Mouse (Mus musculus) layer of hippocampus, postnatal 10 days (tissue): ENCODE data around the gene Ikbke. TPM values are rescaled to one million over a fixed set of nuclear protein-coding genes. Genes with fewer than 3 reads are reported as not detected.
"Not testable (repeated sequence)": the region's sequence is repeated elsewhere in the genome, so short reads cannot be mapped to it uniquely, and the experiment has no call there.

Experiments
- DNase-seq, 2 experiments: peaks; one replicate each; pipeline ENCODE4 v3.0.0; 2021; ENCODE audit warnings: low spot score in 2 of 2
- total RNA-seq, 2 experiments: library from RNA; stranded (reverse); gene quantifications; 2 replicates each; pipeline ENCODE4 v1.2.3; 2021

Ikbke gene
- total RNA-seq, 2 experiments from 2014 or later: 2.5 to 3.6 TPM

DNA sequence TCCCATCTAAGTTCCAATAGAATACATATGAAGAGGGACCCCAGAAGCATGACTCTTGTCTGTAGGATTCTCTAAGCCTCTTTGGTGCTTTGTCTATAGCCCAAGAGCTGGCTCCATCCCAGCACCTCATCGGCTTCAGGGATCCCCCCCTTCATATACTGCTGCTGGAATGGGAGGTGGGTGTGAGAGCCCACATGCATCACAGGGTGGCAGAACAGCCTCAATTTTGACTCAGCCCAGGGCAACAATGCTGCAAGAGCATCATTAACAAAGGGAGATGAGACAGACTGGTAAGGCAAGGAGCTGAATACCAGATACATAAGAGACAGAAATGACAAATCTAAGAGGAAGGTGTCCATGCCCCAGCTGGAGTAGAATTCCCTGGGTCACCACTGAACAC is 4.8 kb upstream of the Ikbke start:
- DNase-seq: no peak

DNA sequence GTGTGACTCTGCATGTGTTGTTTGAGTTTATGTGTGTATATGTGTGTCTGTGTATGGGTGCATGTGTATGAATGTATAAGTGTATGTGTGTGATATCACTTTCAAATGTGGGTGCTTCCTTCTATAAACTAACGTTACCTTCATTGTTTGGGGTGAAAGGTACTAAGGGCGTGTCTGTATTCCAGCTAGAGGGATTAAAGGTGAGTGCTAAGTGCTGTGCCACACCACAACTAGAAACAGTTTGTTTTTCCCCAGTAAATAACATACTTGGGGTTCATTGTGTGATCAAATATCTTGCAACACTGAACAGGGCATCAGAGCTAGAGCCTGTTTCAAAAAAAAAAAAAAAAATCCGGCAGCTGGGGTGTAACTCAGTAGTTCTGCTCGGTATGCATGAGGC is 2.3 kb upstream of the Ikbke start:
- DNase-seq: no peak

DNA sequence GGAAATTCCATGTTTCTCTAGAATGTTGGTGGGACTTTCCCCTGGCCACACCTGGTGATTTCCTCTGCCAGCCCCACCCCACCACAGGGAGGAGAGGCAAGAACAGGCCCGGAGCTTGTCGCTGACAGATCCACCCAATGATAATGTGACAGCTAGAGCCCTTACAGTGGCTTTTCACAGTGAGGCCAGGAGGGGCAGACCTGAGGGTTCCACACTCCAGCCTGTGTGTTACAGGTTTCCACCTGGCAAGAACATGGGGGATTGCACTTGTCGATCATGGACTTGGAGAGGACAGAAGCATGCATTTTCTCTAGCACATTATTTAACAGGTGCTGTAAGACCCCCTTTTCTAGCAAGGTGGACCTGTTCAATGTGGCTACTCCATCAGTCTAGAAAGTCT is 874 bp upstream of the Ikbke start:
- no peak for DNase-seq

DNA sequence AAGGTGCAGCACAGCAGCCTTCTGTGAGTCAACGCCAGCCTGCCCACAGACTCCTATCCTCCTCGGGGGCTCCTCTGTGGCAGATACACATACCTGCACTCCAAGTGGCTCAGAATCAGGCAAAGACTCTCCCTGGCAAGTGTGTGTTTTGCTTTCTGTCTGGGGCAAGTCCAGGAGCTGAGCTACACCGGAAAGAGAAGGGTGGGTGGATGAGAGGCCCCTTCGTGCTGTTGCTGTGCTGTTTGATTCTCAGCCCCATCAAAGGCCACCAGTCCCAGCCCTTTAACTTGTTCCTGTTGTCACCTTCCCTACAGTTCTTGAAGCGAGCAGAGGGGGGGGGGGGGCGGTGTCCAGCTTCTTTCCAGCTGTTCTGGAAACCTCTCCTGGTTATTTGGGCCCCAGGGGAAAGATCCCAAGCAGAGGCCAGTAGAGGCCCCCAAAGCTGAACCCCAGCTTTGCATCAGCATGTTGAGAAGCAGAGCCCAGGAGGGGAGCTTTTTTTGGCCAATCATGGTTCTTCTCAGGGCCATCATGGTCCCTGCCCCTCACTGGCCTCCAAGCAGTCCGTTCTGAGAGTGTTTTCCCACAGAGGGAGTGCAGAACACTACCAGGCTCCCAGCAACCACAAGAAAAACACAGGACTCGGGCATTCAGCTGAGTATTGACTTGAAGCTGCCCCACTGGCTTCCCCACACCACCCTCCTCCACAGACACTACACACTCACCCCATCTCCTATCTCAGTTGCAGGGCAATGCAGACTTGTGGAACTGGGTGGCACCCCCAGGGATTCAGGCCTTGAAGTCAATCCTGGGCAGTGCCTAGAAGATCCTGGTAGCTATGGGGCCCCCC is 575 bp downstream of the Ikbke start:
- DNase-seq: no peak

DNA sequence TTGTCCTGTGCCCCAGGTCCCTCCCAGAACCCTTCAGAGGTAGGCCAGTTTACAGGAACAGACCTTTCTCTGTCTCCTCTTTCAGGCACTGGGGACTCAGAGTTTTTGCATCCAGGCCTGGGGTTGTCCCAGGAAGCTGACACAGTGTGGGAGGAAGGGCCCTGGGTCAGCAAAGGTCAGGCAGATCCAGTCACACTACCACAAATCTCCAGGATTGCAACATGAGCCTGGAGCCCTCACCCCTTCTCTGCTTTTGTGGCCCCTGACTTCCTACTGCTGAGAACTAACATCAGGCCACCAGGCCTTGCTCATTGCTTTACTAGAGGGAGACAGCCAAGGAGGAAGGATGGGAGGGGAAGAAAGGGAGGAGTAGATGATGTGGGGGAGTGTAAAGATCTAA is 2.6 kb downstream of the Ikbke start:
- no peak for DNase-seq

DNA sequence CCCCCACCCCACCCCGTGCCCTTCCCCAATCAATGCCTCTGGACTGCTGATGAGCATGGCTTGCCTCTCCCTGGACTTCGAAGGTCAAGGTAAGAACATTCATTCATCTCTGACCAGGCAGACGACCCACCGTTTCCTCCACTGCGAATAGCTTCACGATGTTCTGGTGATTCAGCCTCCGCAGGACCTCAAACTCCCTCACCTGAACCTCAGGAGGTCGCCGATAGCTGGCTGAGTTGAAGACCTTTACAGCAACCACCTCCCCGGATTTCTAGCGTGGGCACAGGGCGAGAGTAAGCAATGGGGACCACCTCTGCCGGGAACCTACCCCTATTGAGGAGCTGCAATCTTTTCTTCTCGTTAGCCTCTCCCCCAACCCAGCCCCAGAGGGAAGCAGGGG is 3.8 kb downstream of the Ikbke start:
- no peak for DNase-seq

DNA sequence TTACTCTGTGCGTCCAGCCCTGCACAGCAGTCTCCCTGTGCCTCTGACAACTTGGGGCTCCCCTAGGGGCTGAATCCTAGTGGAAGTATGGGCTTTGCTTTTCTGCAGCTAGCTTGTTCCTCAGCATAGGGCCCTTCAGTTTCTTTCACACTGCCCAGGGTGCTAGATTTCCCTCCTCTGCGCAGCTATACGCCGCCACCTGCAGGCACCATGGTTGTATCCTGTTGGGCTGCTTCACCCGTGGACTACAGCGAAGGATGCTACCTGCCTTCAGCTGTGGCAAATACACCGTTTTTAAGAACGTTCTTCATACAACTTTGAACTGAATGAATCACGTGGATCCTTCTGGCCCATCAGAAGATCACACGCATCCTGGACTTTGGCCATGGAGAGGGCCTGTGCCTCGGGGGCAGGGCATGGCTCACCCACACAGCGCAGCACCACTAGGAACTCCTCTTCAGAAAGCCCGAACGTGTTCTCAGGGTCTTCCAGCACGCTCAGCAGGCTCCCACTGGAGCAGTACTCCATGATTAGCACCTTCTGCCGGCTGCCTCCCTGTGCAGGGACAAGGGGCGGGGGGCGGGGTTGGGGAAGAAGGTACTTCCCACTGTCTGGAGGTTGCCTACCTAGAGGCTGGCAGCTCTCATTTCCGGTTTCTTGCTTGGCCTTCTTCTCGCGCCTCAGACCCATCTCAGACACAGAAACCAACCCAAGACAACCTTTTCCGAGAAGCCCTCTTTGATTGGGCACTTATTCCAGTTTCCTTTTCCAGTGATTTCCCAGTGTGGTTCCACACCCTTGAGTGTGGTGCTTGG is 4.5 kb downstream of the Ikbke start:
- DNase-seq: no peak

DNA sequence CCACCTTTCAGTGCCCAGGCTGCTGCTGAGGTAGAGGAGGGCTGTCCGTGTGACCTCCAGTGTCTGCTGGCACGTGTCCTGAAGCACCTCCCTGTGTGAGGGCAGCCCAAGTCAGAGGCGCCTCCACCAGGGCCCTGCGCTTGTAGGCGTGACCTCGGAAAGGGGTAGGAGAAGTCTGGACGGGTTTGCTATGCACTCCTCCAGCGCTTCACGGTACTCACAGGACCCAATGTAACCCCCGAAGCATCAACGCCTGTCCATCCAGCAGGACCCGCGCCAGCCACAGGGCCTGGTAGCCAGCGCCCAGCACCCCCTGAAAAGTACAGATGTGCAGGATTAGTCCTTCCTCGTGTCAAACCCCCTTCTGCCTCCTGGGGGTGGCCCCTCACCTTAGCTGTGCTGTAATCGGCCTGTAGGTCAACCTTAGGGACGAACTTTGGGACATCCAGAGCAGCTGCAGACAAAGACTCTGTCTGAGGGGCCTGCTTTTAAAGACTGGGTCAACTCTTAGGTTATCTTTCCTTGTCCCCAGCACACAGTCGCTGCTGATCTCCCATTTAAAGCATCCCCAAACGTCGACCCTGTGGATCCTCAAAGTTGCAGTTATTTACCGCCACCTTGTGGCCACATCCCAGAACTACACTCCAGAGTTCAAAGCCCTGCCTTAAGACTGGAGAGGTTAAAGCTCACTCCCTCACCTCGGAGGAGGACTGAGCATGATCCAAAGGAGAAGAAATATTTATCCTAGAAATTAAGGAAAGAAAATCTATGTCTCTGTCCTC is 9.4 kb downstream of the Ikbke start:
- peak; percentile 85 to 86 for DNase-seq

DNA sequence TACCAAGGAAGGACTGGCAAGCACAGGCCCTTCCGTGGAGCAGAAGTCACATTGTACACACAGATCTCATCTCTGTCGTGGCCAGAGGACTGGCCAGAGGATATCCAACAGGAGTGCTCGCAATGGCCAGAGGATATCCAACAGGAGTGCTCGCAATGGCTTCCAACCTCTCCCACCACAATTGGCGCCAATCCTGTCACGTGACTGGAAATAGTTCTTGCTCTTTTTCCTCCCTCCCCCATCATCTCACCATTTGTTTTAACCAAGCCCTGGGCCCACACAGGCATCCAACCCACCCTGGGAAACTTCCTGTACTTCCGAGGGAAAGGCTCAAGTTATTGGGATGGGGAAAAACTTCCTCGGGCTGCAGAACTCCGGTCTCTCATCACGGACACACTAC is 10.6 kb downstream of the Ikbke start:
- DNase-seq: no peak

DNA sequence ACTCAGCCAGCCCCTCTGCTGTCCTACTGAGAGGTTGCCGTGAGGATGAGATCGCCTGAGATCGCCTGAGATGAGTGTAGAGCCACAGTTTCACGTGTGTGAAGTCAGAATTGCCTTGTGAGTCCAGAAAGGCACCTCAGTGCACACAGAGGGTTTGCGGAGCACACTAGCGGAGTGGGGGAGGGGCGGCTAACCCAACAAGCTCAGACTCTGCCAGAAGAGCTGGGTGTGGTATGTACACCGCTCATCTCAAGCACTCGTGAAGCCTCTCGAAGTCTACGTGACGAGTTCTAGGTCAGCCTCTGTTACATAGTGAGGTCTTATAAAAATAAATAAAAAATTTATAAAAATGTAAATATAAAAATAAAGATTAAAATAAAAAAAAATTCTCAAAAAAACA is 15.5 kb downstream of the Ikbke start:
- DNase-seq: no peak

DNA sequence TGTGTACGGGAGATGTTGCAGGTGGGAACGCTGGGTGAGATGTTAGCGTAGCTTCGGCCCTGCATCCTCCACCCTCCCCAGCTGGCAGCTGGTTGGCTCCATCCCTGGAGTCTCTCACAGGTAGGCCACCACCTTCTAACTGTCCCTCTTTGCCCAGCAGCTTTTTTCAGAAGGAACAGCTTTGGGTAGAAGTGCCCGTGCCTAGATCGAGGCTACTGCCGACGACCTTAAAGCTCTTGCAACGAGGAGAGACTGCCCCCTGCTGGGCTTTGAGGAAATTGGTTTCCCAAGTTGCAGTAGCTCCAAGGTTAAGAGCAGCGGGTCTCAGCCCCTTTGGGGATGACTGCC is 19.1 kb downstream of the Ikbke start:
- peak; percentile 75 to 84 for DNase-seq

DNA sequence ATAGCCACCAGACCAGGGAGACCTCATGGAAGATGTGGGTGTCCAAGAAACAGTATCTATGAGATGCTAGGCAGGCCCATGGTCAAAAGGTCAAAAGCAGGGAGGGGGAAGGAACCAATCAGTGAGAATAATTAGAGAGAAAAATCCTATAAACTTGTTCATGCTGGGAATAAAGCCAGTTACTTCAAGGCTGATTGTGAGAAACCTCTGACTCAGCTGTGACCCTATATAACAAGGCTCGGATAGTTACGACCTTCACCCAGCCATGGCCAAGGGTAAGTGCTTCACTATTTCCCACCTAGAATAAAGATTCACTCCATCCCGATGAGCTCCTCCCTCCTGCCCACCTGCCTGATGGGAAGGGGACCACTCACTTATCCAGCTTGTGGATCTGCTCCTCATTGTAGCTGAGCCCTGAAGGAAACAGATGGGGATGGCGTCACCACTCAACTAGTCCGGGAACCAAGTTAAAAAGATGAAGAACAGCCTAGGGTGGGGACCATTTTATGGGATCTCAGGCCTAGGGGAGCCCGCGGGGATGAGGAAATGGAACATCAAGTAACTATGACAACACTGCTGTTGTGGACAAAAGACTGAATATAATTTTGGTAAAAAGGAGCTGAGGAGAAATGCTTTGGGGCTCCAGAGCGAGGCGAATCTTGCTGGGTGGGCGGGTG is 19.6 kb downstream of the Ikbke start:
- no peak for DNase-seq

DNA sequence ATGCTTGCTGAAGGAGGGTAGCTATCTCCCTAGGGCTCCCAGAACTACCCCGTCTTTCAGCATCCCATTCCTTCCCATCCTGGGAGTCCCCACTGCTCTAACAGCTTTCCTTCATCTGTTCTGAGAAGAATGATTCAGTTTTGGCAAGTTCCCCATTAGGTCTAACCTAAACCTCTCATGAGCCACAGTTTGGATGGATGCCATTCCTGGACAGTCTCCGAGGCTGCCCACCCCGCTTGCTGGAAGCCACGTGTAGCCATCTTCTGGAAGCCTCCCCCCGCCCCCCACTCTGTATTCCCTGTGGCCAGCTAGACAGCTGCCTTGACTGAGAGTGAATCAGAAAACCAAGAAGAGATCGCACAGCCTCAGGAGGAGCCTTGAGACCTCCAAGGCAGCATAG is 22.1 kb downstream of the Ikbke start:
- DNase-seq: no peak

DNA sequence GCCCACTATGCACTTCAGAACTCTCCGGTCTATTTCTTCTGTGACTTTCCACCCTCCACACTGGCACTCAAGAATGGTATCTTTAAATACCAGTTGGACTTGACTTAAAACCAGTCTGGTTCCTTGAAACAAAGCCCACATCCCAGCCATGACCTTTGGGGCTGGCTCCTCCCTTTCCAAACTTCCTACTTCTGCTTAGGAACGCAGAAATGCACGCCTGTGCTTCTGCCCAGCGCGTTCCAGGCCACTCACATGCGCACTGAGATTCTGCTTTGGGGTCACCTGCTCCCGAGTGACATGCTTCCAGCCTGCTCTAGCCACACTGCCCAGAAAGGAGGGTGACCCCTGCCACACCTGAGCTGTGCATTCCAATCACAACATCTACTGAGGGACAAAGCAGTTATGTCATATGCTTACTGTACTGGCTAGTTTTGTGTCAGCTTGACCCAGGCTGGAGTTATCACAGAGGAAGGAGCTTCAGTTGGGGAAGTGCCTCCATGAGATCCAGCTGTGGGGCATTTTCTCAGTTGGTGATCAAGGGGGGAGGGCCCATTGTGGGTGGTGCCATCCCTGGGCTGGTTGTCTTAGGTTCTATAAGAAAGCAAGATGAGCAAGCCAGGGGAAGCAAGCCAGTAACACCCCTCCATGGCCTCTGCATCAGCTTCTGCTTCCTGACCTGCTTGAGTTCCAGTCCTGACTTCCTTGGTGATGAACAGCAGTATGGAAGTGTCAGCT is 26.7 kb downstream of the Ikbke start:
- DNase-seq: not testable (repeated sequence)

DNA sequence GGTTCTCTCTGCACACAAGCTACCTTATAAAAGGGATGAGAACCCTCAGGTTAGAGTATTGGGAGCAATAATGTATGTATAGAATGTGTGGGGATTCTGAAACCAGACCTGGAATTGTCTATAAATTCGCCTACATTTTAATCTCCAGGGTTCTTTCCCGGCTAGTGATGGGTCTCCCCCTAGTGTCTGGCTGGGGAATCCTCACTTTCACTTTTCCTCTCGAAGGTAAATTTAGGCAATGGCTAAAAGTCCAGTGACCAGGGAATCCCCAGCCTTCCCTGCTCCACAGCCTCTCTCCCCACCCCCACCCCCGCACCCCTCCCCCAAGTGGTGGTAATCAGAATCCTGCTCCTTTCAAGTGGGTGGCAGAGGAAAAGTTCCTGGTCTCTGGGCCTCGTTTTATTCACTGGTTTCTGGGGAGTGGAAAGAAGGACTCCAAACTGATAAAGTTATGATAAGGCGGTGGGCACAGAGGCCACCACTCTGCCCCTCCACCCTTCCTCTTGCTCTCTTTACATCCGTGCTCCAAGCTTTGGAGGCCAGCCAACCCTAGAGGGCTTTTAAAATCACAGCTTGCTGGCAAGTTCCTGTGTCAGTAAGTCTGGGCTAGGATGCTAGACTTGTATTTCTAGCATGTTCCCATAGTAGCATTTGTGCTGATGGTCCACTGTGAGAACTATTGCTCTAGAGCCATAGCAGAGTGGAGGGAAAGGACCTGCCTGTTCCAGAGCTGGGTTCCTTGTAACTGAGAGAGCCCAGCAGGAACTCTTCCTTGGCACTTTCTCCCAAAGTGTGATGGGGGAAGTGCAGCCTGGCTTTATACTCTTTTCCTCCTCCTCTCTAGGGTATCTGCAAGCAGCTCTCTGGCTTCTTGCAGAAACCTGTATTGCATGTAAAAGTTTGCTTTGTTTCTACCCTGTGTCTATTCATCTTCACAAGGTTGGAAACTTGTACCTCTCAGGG is 32.7 kb downstream of the Ikbke start:
- peak; percentile 39 to 57 for DNase-seq

DNA sequence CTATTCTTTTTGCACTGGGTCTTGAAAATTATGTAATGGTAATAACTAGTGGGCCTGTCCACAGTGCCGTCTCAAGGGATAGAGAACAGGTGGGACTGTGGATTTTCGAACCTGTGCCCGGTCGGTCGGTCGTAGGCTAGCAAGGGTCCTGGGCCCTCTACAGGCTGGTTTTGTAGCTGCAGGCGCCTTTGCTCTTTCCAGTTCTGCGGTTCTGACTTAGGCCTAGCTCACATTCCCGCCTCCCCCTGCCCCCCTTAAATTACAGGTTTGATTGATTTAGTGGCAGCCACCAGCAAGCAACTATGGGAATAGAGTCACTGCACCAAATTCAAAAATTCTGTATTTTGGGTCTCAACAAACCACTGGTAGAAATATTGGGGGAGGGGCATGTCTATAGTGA is 33.5 kb downstream of the Ikbke start:
- peak; percentile 60 to 68 for DNase-seq

DNA sequence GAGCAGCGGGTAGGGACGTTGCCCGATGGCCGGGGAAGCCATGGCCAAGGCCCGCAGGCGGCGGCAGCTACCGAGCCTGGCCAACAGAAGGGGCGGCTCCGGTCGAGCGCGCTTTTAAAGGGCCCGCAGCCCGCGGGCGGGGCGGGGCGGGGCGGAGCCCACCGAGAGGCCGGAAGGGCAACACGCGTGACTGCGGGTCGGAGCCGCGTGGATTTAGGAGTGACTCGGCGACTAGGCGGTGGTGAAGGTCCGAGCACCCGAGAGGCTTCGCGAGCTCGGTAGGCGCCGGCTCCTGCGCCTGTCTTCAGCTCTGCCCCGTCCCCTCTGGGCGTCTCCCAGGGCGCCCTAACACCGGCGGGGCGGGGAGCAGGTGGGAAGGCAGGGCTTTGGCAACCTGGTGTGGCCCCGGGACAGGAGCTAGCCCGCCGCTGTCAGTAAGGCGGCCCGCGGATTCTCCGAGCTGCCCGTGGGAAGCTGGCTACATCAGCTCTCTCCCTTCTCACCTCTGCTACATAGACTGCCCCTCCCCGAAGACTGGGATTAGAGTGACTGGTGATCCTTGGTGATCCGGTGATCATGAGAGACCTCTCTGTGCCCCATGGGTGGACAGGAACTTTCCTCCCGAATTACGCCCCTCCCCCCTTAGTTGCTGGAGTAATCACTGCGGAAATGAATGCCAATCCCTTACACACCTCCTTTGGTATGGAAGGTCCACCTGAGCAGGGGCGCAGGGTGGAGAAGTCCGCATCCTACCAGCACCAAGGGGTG is 34.1 kb downstream of the Ikbke start, which contains the start of gene Rassf5:
Rassf5 (minus strand) TSS at position 170 of the 768 bp plus-strand sequence.
- DNase-seq: peak; percentile 61 to 72

DNA sequence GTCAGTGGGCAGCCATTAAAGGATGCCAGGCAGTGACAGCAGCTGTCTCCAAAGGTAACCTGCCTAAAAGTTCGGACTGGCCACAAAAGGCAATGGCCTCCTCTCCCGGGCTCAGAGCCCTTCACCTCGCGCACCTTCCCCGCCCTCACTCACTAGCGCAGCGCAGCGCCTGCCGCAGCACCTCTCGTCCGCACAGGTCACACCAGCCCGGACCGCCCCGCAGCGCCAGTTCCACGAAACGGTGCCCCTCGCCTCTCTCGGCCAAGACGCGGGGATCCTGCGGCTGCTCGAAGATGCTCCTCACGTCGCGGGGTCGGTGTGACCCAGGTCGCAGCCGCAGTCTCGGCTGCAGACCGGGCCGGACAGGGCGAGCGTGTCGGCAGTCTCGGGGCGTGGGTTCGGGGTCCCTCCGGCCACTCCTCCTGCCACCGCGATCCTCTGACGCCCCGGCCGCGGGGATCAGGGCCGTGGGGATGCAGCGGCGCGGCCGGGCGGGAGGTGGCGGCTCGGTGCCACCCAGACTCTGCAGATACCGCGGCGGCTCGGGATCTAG is 34.8 kb downstream of the Ikbke start:
- DNase-seq: no peak
